Mouse (Mus musculus) bone marrow, adult 2 months (tissue): ENCODE data around the gene Gpr143. TPM values are rescaled to one million over a fixed set of nuclear protein-coding genes. Genes with fewer than 3 reads are reported as not detected.
"Not testable (repeated sequence)": the region's sequence is repeated elsewhere in the genome, so short reads cannot be mapped to it uniquely, and the experiment has no call there.

Experiments
- H3K27ac ChIP-seq: fragments of 200-500 bp; 2 replicates; pipeline ENCODE4 v1.5.1; 2012; ENCODE audit warnings: low read depth, mild to moderate bottlenecking, control low read depth, inconsistent platforms, low read length; ENCODE audit not compliant: control insufficient read depth, poor library complexity, insufficient read depth
- H3K4me1 ChIP-seq: fragments of 200-500 bp; 2 replicates; pipeline ENCODE4 v1.6.1; 2011; ENCODE audit warnings: low read length; ENCODE audit not compliant: control insufficient read depth, insufficient read depth
- H3K4me3 ChIP-seq: fragments of 200-500 bp; replicated peaks from 2 replicates; pipeline ENCODE3; 2011; ENCODE audit warnings: mild to moderate bottlenecking, low read depth, low read length, control low read depth; ENCODE audit not compliant: control insufficient read depth
- CTCF ChIP-seq: fragments of 200-500 bp; IDR thresholded peaks from 2 replicates; pipeline ENCODE4 v1.5.1; 2011; ENCODE audit warnings: low read length, control low read depth; ENCODE audit not compliant: control insufficient read depth, insufficient read depth
- POLR2A ChIP-seq: fragments of 200-500 bp; IDR thresholded peaks from 2 replicates; pipeline ENCODE4 v1.6.1; 2011; ENCODE audit warnings: low read depth, mild to moderate bottlenecking, control low read depth, low read length, borderline replicate concordance; ENCODE audit not compliant: control insufficient read depth
- WGBS: fragments of 180-500 bp; shearing (Covaris S2); methylation state at CpG from one replicate; pipeline ENCODE4 v1.1.7; 2018; 5-methylcytosine and 5-hydroxymethylcytosine counted together
- polyA plus RNA-seq: library from polyadenylated mRNA; stranded (reverse); fragments of >200 nt; gene quantifications from 2 replicates; pipeline ENCODE4 v1.2.4, GENCODE M21; 2011; ENCODE audit warnings: low replicate concordance; ENCODE audit not compliant: missing spikeins, insufficient read depth, insufficient read length

The Gpr143 gene
- polyA plus RNA-seq, 1 experiment = not detected

DNA sequence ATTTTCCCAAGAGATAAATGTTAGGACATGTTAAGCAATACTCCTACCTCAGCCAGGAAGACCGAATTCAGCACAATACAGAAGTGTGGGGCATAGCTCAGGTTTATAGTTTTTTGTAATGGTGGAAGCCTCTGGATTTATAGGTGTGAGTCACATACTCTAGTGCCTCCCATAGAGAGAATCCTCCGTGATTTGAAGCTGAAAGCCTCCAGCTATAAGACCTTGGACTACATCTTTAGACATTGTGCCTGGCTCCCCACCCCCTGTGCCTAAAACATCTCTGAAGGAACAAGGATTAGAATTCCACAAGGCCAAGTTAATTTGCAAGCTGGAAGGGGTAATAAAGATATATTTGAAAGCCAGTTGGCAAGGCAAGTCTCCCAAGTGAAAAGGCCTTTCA, 19.3 kb upstream of the Gpr143 start:
- H3K4me1 ChIP-seq = no peaks in the 10 kb centered on the region
- no peak overlapping the region for H3K27ac ChIP-seq
- WGBS = 70% methylated on average over 2 of the region's 2 CpGs
- no peak overlapping the region for H3K4me3 ChIP-seq
- TF ChIP-seq CTCF (no peak), POLR2A (no peak)

GRCm38 (mm10) chrX:152762855-152763254, 18.9 kb upstream of the Gpr143 start:
- Histone ChIP-seq H3K27ac (no peak overlapping the region), H3K4me3 (no peak overlapping the region), H3K4me1 (no peaks in the 10 kb centered on the region)
- 76% methylated on average over 2 of the region's 2 CpGs for WGBS
- TF ChIP-seq POLR2A = no peak
- no peak for TF ChIP-seq CTCF

DNA sequence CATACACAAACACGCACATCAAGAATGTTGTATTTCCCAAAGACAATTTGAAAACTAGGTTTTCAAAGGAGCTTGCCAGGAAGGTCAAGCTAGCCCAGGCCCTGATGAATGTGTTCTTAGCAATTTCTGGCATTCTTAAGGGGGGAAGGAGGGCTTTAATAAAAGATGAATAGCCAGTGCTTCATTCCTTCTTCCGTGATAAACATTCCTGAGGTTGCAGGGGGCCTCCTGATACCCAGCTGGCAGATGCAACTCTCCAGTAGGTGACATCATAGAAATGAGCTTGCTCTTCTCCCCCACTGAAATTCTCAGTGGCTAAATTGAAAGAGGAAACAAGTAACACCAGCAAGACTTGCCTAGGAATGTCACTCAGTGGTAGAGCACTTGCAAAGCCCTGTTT, 17.6 kb upstream of the Gpr143 start:
- Histone ChIP-seq H3K4me1 (no peaks in the 10 kb centered on the region), H3K27ac (no peak overlapping the region), H3K4me3 (no peak overlapping the region)
- TF ChIP-seq POLR2A (no peak), CTCF (no peak)
- 76% methylated on average over 2 of the region's 2 CpGs for WGBS

- WGBS = 14% methylated on average over 45 of the region's 55 CpGs
- Histone ChIP-seq H3K4me1 (no peaks in the 10 kb centered on the region), H3K4me3 (no peak within 1 kb of the TSS), H3K27ac (no peak within 1 kb of the TSS)
- TF ChIP-seq POLR2A (no peak), CTCF (no peak)
These were observed 12.7 kb upstream of the Gpr143 start, which contains the start of gene Shroom2 for GRCm38 (mm10) chrX:152768891-152769599. Gene Shroom2, minus strand, starts transcription at chrX:152769465.

GRCm38 (mm10) chrX:152769600-152770157, 12.0 kb upstream of the Gpr143 start:
- Histone ChIP-seq H3K4me3 (no peak overlapping the region), H3K27ac (no peak overlapping the region), H3K4me1 (no peaks in the 10 kb centered on the region)
- WGBS = 19% methylated on average over 36 of the region's 48 CpGs
- TF ChIP-seq CTCF (no peak), POLR2A (no peak)

DNA sequence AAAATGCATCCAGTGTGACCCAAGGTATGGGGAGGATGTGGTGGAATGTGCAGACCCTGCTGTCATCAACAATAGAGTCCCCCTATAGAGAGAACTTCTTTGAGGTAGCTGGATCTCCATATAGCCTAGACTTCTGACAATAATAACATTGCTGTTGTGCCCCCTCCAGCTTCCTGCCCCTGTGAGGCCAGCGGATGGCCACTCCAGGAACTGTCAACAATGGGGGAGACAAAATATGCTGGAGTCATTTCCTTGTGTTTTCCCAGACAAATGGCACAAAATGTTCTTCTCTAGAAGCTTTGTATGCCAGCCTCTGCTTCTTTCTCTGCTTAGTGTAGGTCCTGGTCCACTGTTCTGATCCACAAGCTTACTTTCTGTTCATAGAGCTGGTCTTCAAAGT, 6.4 kb downstream of the Gpr143 start:
- TF ChIP-seq CTCF (no peak), POLR2A (no peak)
- WGBS = 72% methylated on average over 1 of the region's 1 CpGs

GRCm38 (mm10) chrX:152788611-152789010, 6.9 kb downstream of the Gpr143 start:
- Histone ChIP-seq H3K27ac (no peak overlapping the region), H3K4me3 (no peak overlapping the region), H3K4me1 (no peaks in the 10 kb centered on the region)
- 59% methylated on average over 2 of the region's 2 CpGs for WGBS
- TF ChIP-seq CTCF (no peak), POLR2A (no peak)

More for the DNA sequence above, 6.4 kb downstream of the Gpr143 start:
- Histone ChIP-seq H3K4me3 (no peak overlapping the region), H3K4me1 (no peaks in the 10 kb centered on the region), H3K27ac (no peak overlapping the region)

GRCm38 (mm10) chrX:152805317-152805716, 23.6 kb downstream of the Gpr143 start:
- Histone ChIP-seq H3K4me3 (no peak overlapping the region), H3K27ac (no peak overlapping the region), H3K4me1 (no peaks in the 10 kb centered on the region)
- TF ChIP-seq POLR2A (no peak), CTCF (no peak)

- 14% methylated on average over 3 of the region's 3 CpGs for WGBS
- H3K27ac ChIP-seq = no peak overlapping the region
- H3K4me3 ChIP-seq = no peak overlapping the region
- no peaks in the 10 kb centered on the region for H3K4me1 ChIP-seq
- TF ChIP-seq POLR2A = no peak
- TF ChIP-seq CTCF = no peak
These were observed 31.6 kb downstream of the Gpr143 start for GRCm38 (mm10) chrX:152813339-152813738.

- TF ChIP-seq CTCF (no peak), POLR2A (no peak)
- Histone ChIP-seq H3K4me1 (no peaks in the 10 kb centered on the region), H3K4me3 (no peak overlapping the region), H3K27ac (no peak overlapping the region)
These were observed 37.3 kb downstream of the Gpr143 start for GRCm38 (mm10) chrX:152818996-152819395.

GRCm38 (mm10) chrX:152831003-152831550, 49.4 kb downstream of the Gpr143 start:
- no CpG with 5 or more reads among the region's 1 CpGs for WGBS
- not testable (repeated sequence) for H3K4me3 ChIP-seq, H3K27ac ChIP-seq, H3K4me1 ChIP-seq

GRCm38 (mm10) chrX:152834940-152835339, 53.2 kb downstream of the Gpr143 start:
- not testable (repeated sequence) for H3K4me1 ChIP-seq, H3K27ac ChIP-seq, H3K4me3 ChIP-seq
- 32% methylated on average over 5 of the region's 5 CpGs for WGBS
